Mouse (Mus musculus) left cerebral cortex, adult 8-10 months (tissue): ENCODE results near the gene Otud7a. TPM values are rescaled to one million over a fixed set of nuclear protein-coding genes. Genes with fewer than 3 reads are reported as not detected.
"Not testable (repeated sequence)": the region's sequence is repeated elsewhere in the genome, so short reads cannot be mapped to it uniquely, and the experiment has no call there.

Experiments
- DNase-seq, 2 experiments: peaks; one replicate each; pipeline ENCODE4 v3.0.0; 2022; ENCODE audit warnings: low spot score in 2 of 2
- total RNA-seq, 4 experiments: library from RNA; stranded (reverse); gene quantifications; 2 replicates each; pipeline ENCODE4 v1.2.4; 2022

The Otud7a gene
- total RNA-seq, 4 experiments from 2014 or later, result 67.4 to 72.7 (median 69.7) TPM

GRCm38 (mm10) chr7:63556324-63556723 lies 111.8 kb downstream of the Otud7a start:
- DNase-seq, result no peak

GRCm38 (mm10) chr7:63558918-63559317 lies 114.4 kb downstream of the Otud7a start:
- DNase-seq, result no peak

GRCm38 (mm10) chr7:63559679-63560078 lies 115.1 kb downstream of the Otud7a start:
- DNase-seq, result no peak

- DNase-seq, result no peak
Observed at GRCm38 (mm10) chr7:63583310-63583709, 138.8 kb downstream of the Otud7a start.

- DNase-seq, result no peak
Observed at GRCm38 (mm10) chr7:63586184-63586870, 141.8 kb downstream of the Otud7a start.

GRCm38 (mm10) chr7:63590305-63590704 lies 145.8 kb downstream of the Otud7a start:
- no peak for DNase-seq

GRCm38 (mm10) chr7:63591322-63591721 lies 146.8 kb downstream of the Otud7a start:
- no peak for DNase-seq

- no peak for DNase-seq
Observed at GRCm38 (mm10) chr7:63592061-63592460, 147.5 kb downstream of the Otud7a start.

- DNase-seq, result no peak
Observed at GRCm38 (mm10) chr7:63604827-63605226, 160.3 kb downstream of the Otud7a start.

- no peak for DNase-seq
Observed at GRCm38 (mm10) chr7:63617018-63617417, 172.5 kb downstream of the Otud7a start.

GRCm38 (mm10) chr7:63620776-63621340 lies 176.3 kb downstream of the Otud7a start:
- no peak for DNase-seq

- peak in 1 of 2 experiments; percentile 21 for DNase-seq
Observed at GRCm38 (mm10) chr7:63637651-63638050, 193.1 kb downstream of the Otud7a start.

- DNase-seq, result no peak
Observed at GRCm38 (mm10) chr7:63644002-63644401, 199.5 kb downstream of the Otud7a start.

- no peak for DNase-seq
Observed at GRCm38 (mm10) chr7:63647136-63647535, 202.6 kb downstream of the Otud7a start.

- DNase-seq, result no peak
Observed at GRCm38 (mm10) chr7:63660261-63660660, 215.7 kb downstream of the Otud7a start.

- DNase-seq, result no peak
Observed at GRCm38 (mm10) chr7:63662757-63663156, 218.2 kb downstream of the Otud7a start.

- peak in 1 of 2 experiments; percentile 37 for DNase-seq
Observed at GRCm38 (mm10) chr7:63665496-63665895, 220.9 kb downstream of the Otud7a start.

GRCm38 (mm10) chr7:63667986-63668741 lies 223.6 kb downstream of the Otud7a start:
- peak in 1 of 2 experiments; percentile 74 for DNase-seq

- DNase-seq, result peak in 1 of 2 experiments; percentile 70
Observed at GRCm38 (mm10) chr7:63668951-63669350, 224.4 kb downstream of the Otud7a start.

- DNase-seq, result not testable (repeated sequence)
Observed at GRCm38 (mm10) chr7:63670911-63671310, 226.4 kb downstream of the Otud7a start.

GRCm38 (mm10) chr7:63671904-63672303 lies 227.4 kb downstream of the Otud7a start:
- peak; percentile 62 to 88 for DNase-seq

- no peak for DNase-seq
Observed at GRCm38 (mm10) chr7:63676631-63677030, 232.1 kb downstream of the Otud7a start.
